Mouse (Mus musculus): ENCODE measurements around the gene Slc6a11.

The Slc6a11 gene

GRCm38 (mm10) chr6:114264426-114264825, 133.4 kb downstream of the Slc6a11 start:
- no peak for DNase-seq (ENCODE audit: low read depth in 1 of 2, low spot score in 2 of 2)

- no peak for DNase-seq (ENCODE audit: low read depth in 1 of 2, low spot score in 2 of 2)
Measured at GRCm38 (mm10) chr6:114266273-114266672, 135.2 kb downstream of the Slc6a11 start.

GRCm38 (mm10) chr6:114267979-114268378, 136.9 kb downstream of the Slc6a11 start:
- no peak for DNase-seq (ENCODE audit: low read depth in 1 of 2, low spot score in 2 of 2)

- DNase-seq (ENCODE audit: low read depth in 1 of 2, low spot score in 2 of 2), result no peak
Measured at GRCm38 (mm10) chr6:114269589-114269988, 138.5 kb downstream of the Slc6a11 start.

- DNase-seq (ENCODE audit: low read depth in 1 of 2, low spot score in 2 of 2), result no peak
Measured at GRCm38 (mm10) chr6:114270799-114271198, 139.8 kb downstream of the Slc6a11 start.

- no peak for DNase-seq (ENCODE audit: low read depth in 1 of 2, low spot score in 2 of 2)
Measured at GRCm38 (mm10) chr6:114272279-114272678, 141.2 kb downstream of the Slc6a11 start.

GRCm38 (mm10) chr6:114273997-114274728, 143.1 kb downstream of the Slc6a11 start:
- DNase-seq (ENCODE audit: low read depth in 1 of 2, low spot score in 2 of 2), result no peak

GRCm38 (mm10) chr6:114275800-114276199, 144.8 kb downstream of the Slc6a11 start:
- DNase-seq (ENCODE audit: low read depth in 1 of 2, low spot score in 2 of 2), result no peak

- DNase-seq (ENCODE audit: low read depth in 1 of 2, low spot score in 2 of 2), result no peak
Measured at GRCm38 (mm10) chr6:114282469-114283277, 151.6 kb downstream of the Slc6a11 start, which contains the start of gene Slc6a1. Gene Slc6a1, plus strand, starts transcription at chr6:114282635.

GRCm38 (mm10) chr6:114283278-114283770, 152.3 kb downstream of the Slc6a11 start:
- DNase-seq (ENCODE audit: low read depth in 1 of 2, low spot score in 2 of 2), result no peak

- no peak for DNase-seq (ENCODE audit: low read depth in 1 of 2, low spot score in 2 of 2)
Measured at GRCm38 (mm10) chr6:114283927-114284703, 153.1 kb downstream of the Slc6a11 start.

- no peak for DNase-seq (ENCODE audit: low read depth in 1 of 2, low spot score in 2 of 2)
Measured at GRCm38 (mm10) chr6:114285424-114285823, 154.4 kb downstream of the Slc6a11 start.

- no peak for DNase-seq (ENCODE audit: low read depth in 1 of 2, low spot score in 2 of 2)
Measured at GRCm38 (mm10) chr6:114289106-114289505, 158.1 kb downstream of the Slc6a11 start.

- DNase-seq (ENCODE audit: low read depth in 1 of 2, low spot score in 2 of 2), result no peak
Measured at GRCm38 (mm10) chr6:114290184-114290583, 159.1 kb downstream of the Slc6a11 start.

GRCm38 (mm10) chr6:114290929-114291328, 159.9 kb downstream of the Slc6a11 start:
- DNase-seq (ENCODE audit: low read depth in 1 of 2, low spot score in 2 of 2), result no peak

- DNase-seq (ENCODE audit: low read depth in 1 of 2, low spot score in 2 of 2), result no peak
Measured at GRCm38 (mm10) chr6:114291396-114291795, 160.4 kb downstream of the Slc6a11 start.

GRCm38 (mm10) chr6:114293511-114293910, 162.5 kb downstream of the Slc6a11 start:
- DNase-seq (ENCODE audit: low read depth in 1 of 2, low spot score in 2 of 2), result no peak

- no peak for DNase-seq (ENCODE audit: low read depth in 1 of 2, low spot score in 2 of 2)
Measured at GRCm38 (mm10) chr6:114295086-114295485, 164.0 kb downstream of the Slc6a11 start.

GRCm38 (mm10) chr6:114297260-114298002, 166.4 kb downstream of the Slc6a11 start:
- DNase-seq (ENCODE audit: low read depth in 1 of 2, low spot score in 2 of 2), result no peak
